Mouse (Mus musculus): ENCODE data around the gene Krtap28-10. TPM values are rescaled to one million over a fixed set of nuclear protein-coding genes. Genes with fewer than 3 reads are reported as not detected.
"Not testable (repeated sequence)": the region's sequence is repeated elsewhere in the genome, so short reads cannot be mapped to it uniquely, and the experiment has no call there.

Gene Krtap28-10
- polyA plus RNA-seq, 1 experiment from 2014 or later: not detected

DNA sequence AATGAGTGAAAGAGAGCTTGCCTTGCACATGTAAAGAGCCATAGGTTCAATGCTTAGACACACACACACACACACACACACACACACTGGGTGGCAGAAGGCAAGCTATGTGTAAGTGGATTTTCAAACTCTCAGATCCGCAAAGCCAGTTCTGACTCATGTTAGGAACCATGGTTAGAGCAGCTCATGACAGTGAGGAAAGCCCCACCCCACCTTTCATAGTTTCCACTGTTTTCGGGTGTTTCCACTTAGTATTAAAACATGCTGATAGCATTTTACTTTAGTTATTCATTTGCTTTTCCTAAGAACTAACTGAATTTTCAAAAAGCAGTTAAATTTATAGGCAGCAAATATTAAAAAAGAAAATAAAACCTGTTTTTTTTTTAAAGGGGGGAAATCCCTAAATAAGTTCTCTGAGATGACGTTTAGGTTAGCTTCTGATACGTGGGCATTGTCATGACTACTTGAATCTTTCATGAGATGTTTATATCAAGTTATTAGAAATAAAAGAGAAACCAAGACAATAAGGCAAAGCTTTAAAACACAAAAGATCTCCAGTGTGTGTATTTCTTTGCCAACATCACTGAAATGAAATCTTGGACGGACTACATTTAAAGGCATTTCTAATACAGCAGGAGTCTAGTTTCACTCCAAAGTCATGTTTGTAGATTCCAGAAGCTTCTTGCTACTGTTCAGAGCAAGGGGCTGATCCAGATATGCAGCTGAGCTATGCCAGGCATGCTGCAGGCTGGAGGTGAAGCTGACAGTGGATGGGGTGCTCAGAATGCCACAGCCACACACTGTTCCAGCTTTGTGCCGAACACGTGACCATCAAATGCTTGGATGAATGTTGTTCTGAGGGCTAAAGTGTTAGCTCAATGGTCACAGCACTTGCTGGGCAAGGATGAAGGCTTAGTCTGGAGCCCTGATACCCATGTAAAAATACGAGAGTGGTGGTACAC lies 35.8 kb downstream of the Krtap28-10 start:
- Histone ChIP-seq H3K36me3 (no peaks in the 10 kb centered on the region), H3K4me2 (no peak overlapping the region), H3K4me1 (no peaks in the 10 kb centered on the region), H3K9ac (no peak overlapping the region), H3K4me3 (no peak overlapping the region), H3K9me3 (no peaks in the 10 kb centered on the region), H3K27ac (no peak overlapping the region), H3K27me3 (no peaks in the 10 kb centered on the region)
- 77% methylated on average over 8 of the region's 8 CpGs for WGBS
- ATAC-seq (ENCODE audit: insufficient number of reproducible peaks, low FRiP score, low TSS enrichment, low read depth): no peak

GRCm38 (mm10) chr1:83000306-83000705 lies 42.0 kb downstream of the Krtap28-10 start, which contains the start of gene Gm47959:
Gene Gm47959 (plus strand): TSS chr1:83000548.
- ATAC-seq (ENCODE audit: insufficient number of reproducible peaks, low FRiP score, low TSS enrichment, low read depth); H3K27ac ChIP-seq; H3K36me3 ChIP-seq; H3K9me3 ChIP-seq; H3K27me3 ChIP-seq; H3K4me2 ChIP-seq; H3K4me1 ChIP-seq; H3K4me3 ChIP-seq; H3K9ac ChIP-seq: not testable (repeated sequence)
- WGBS: 89% methylated on average over 9 of the region's 9 CpGs

DNA sequence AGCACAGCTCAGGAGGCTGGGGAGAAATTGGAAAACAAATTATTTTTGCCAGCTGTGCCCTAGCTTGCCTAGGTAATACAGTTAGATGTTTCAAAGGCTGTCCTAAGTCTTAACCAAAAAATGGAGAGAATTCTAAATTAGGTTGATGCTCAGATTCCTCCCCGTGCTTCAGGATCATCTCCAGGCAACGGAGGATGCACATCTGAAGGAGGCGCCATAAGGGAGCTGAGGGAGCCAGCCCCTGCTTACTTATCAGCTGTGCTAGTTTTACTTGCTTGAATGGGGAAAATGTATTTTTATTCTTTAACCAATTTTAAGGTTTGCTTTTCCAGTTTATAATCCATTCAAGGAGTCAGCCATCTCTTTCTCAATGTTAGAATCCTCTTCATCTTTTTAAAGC lies 48.3 kb downstream of the Krtap28-10 start:
- H3K9me3 ChIP-seq: no peaks in the 10 kb centered on the region
- ATAC-seq (ENCODE audit: insufficient number of reproducible peaks, low FRiP score, low TSS enrichment, low read depth): no peak
- no peaks in the 10 kb centered on the region for H3K36me3 ChIP-seq
- 87% methylated on average over 3 of the region's 3 CpGs for WGBS
- no peaks in the 10 kb centered on the region for H3K4me1 ChIP-seq
- H3K9ac ChIP-seq: no peak overlapping the region
- no peak overlapping the region for H3K27ac ChIP-seq
- H3K27me3 ChIP-seq: no peaks in the 10 kb centered on the region
- no peak overlapping the region for H3K4me3 ChIP-seq
- no peak overlapping the region for H3K4me2 ChIP-seq

- Histone ChIP-seq H3K4me3 (no peak overlapping the region), H3K27ac (no peak overlapping the region), H3K4me1 (no peaks in the 10 kb centered on the region), H3K9ac (no peak overlapping the region), H3K36me3 (no peaks in the 10 kb centered on the region), H3K4me2 (no peak overlapping the region), H3K9me3 (no peaks in the 10 kb centered on the region), H3K27me3 (no peaks in the 10 kb centered on the region)
- WGBS: 85% methylated on average over 6 of the region's 6 CpGs
- no peak for ATAC-seq (ENCODE audit: insufficient number of reproducible peaks, low FRiP score, low TSS enrichment, low read depth)
Measured at GRCm38 (mm10) chr1:82992093-82992492, 50.2 kb downstream of the Krtap28-10 start.

GRCm38 (mm10) chr1:82991596-82991995 lies 50.7 kb downstream of the Krtap28-10 start:
- 79% methylated on average over 3 of the region's 3 CpGs for WGBS
- Histone ChIP-seq H3K36me3 (no peaks in the 10 kb centered on the region), H3K9me3 (no peaks in the 10 kb centered on the region), H3K9ac (no peak overlapping the region), H3K4me2 (no peak overlapping the region), H3K27ac (no peak overlapping the region), H3K27me3 (no peaks in the 10 kb centered on the region), H3K4me1 (no peaks in the 10 kb centered on the region), H3K4me3 (no peak overlapping the region)
- ATAC-seq (ENCODE audit: insufficient number of reproducible peaks, low FRiP score, low TSS enrichment, low read depth): no peak

Other genes with a start within 250 kb of the Krtap28-10 start
- gene Agfg1, start 203.0 kb downstream of the Krtap28-10 start, polyA plus RNA-seq (2015; fragmentation: Nextera tagmentation; extraction: Ambion mirVana): 19.3 and 25.7 TPM in 2 replicates
- gene A030005L19Rik, start 129.2 kb downstream of the Krtap28-10 start, polyA plus RNA-seq (2015; fragmentation: Nextera tagmentation; extraction: Ambion mirVana): 0.19 TPM in 1 of 2 replicates, not detected in the other
- not detected in 2 replicates for gene A030014E15Rik, start 117.6 kb downstream of the Krtap28-10 start, polyA plus RNA-seq (2015; fragmentation: Nextera tagmentation; extraction: Ambion mirVana)
- gene Gm6217, start 111.1 kb downstream of the Krtap28-10 start, polyA plus RNA-seq (2015; fragmentation: Nextera tagmentation; extraction: Ambion mirVana): not detected in 2 replicates
- gene A030003K21Rik, start 99.1 kb downstream of the Krtap28-10 start, polyA plus RNA-seq (2015; fragmentation: Nextera tagmentation; extraction: Ambion mirVana): not detected in 2 replicates
- gene Gm7544, start 86.5 kb downstream of the Krtap28-10 start, polyA plus RNA-seq (2015; fragmentation: Nextera tagmentation; extraction: Ambion mirVana): not detected in 2 replicates
- gene Gm47955, start 82.2 kb downstream of the Krtap28-10 start, polyA plus RNA-seq (2015; fragmentation: Nextera tagmentation; extraction: Ambion mirVana): not detected in 2 replicates
- gene Gm47959, start 41.9 kb downstream of the Krtap28-10 start, polyA plus RNA-seq (2015; fragmentation: Nextera tagmentation; extraction: Ambion mirVana): not detected in 2 replicates
- 0.45 and 0.70 TPM in 2 replicates for gene Slc19a3, start 4.0 kb downstream of the Krtap28-10 start, polyA plus RNA-seq (2015; fragmentation: Nextera tagmentation; extraction: Ambion mirVana)
- gene Gm47969, start 2.5 kb upstream of the Krtap28-10 start, polyA plus RNA-seq (2015; fragmentation: Nextera tagmentation; extraction: Ambion mirVana): not detected in 2 replicates
- not detected in 2 replicates for gene A030005K14Rik, start 16.9 kb upstream of the Krtap28-10 start, polyA plus RNA-seq (2015; fragmentation: Nextera tagmentation; extraction: Ambion mirVana)
- gene Krtap28-13, start 18.4 kb upstream of the Krtap28-10 start, polyA plus RNA-seq (2015; fragmentation: Nextera tagmentation; extraction: Ambion mirVana): not detected in 2 replicates
- gene Ccl20, start 74.3 kb upstream of the Krtap28-10 start, polyA plus RNA-seq (2015; fragmentation: Nextera tagmentation; extraction: Ambion mirVana): not detected in 2 replicates
- not detected in 2 replicates for gene Daw1, start 117.3 kb upstream of the Krtap28-10 start, polyA plus RNA-seq (2015; fragmentation: Nextera tagmentation; extraction: Ambion mirVana)